In genomic region chr15:98993865-98994264, GRCm38 (mm10) we compare ENCODE assay signal across 8 mouse cellular contexts. TPM values are rescaled to one million over a fixed set of nuclear protein-coding genes. Genes with fewer than 3 reads are reported as not detected.
A peak's percentile ranks its signal among the peaks of the same experiment; 100 is the strongest.
DNase-seq lines count a peak whose midpoint lies in the region; ATAC-seq and TF ChIP-seq lines count a peak whose summit lies in the region.

No protein-coding gene starts in this region.

- WGBS in hindbrain, postnatal 0 days: under 1% methylated on average over 11 of the region's 11 CpGs

- H3K4me1 ChIP-seq in hindbrain, postnatal 0 days (ENCODE audit: insufficient read depth, low read length): peaks cover 28% of the 10 kb centered on the region

- intact Hi-C loops in left cerebral cortex, postnatal 10 days (cut with DNase I): no loop called here

- H3K9me3 ChIP-seq in hindbrain, postnatal 0 days (ENCODE audit: low read length): no peaks in the 10 kb centered on the region

- no peaks in the 10 kb centered on the region for H3K36me3 ChIP-seq in hindbrain, postnatal 0 days (ENCODE audit: insufficient read depth, low read length)

- peak; percentile 93 for TF ChIP-seq CTCF in hindbrain, postnatal 0 days (IDR thresholded peaks at IDR 0.05; ENCODE audit: low read depth)

- peak overlapping the region; percentile 61; the same call in 1 of the 2 replicates for H3K9ac ChIP-seq in hindbrain, postnatal 0 days (replicated peaks; ENCODE audit: low read length)

- DNase-seq in R1 (ENCODE audit: low read depth, low spot score): peak; percentile 95
- peak; percentile 93 to 96 for DNase-seq in cerebellum, postnatal 14 days
- peak; percentile 85 to 89 for DNase-seq in frontal cortex, postnatal 36 days (ENCODE audit: low spot score in 2 of 2)
- DNase-seq in hindbrain, postnatal 0 days (ENCODE audit: low spot score): peak; percentile 98
- peak; percentile 87 to 91 for DNase-seq in left cerebral cortex, postnatal 10 days (ENCODE audit: extremely low spot score in 1 of 2, low spot score in 2 of 2)
- peak; percentile 72 for DNase-seq in right cerebral cortex, postnatal 25 days
- DNase-seq in urinary bladder, postnatal 36 days (ENCODE audit: low spot score in 2 of 2): peak; percentile 75 to 89

- H3K27ac ChIP-seq in hindbrain, postnatal 0 days: peak overlapping the region; percentile 88; the same call in 1 of the 2 replicates

- ATAC-seq in hindbrain, postnatal 0 days: no peak
- peak; percentile 73 for ATAC-seq in megakaryocyte progenitor cell, adult 5-6 weeks (replicated peaks; ENCODE audit: poor library complexity)

- peak overlapping the region; percentile 60 for H3K4me2 ChIP-seq in hindbrain, postnatal 0 days (ENCODE audit: low read depth, low read length)

- no peaks in the 10 kb centered on the region for H3K27me3 ChIP-seq in hindbrain, postnatal 0 days (ENCODE audit: insufficient read depth, low read length)

- no peak overlapping the region for H3K4me3 ChIP-seq in hindbrain, postnatal 0 days (ENCODE audit: low read length)

RNA-seq across cellular contexts. Expression of gene Tuba1c, which starts 35.8 kb away (rescaled TPM):
- total RNA-seq in hindbrain, postnatal 0 days (2014; rRNA removed): 43.8 and 58.3 TPM in 2 replicates
- polyA plus RNA-seq in hindbrain, postnatal 0 days (2015; fragmentation: Nextera tagmentation; extraction: Ambion mirVana): 24.0 and 24.2 TPM in 2 replicates
- total RNA-seq in left cerebral cortex, postnatal 10 days (2021): 100 to 1,000 TPM; 255 to 292 TPM
- total RNA-seq in megakaryocyte progenitor cell, adult 5-6 weeks (2015): 187 and 190 TPM in 2 replicates
- total RNA-seq in megakaryocyte progenitor cell, adult 5-6 weeks (2017): 79.3 and 105 TPM in 2 replicates

RNA-seq across cellular contexts. Expression of gene Tuba1a, which starts 40.4 kb away (rescaled TPM):
- total RNA-seq in hindbrain, postnatal 0 days (2014; rRNA removed): 18,723 and 19,179 TPM in 2 replicates
- 11,647 and 12,500 TPM in 2 replicates for polyA plus RNA-seq in hindbrain, postnatal 0 days (2015; fragmentation: Nextera tagmentation; extraction: Ambion mirVana)
- 1,000 to 10,000 TPM; 4,375 to 4,691 TPM for total RNA-seq in left cerebral cortex, postnatal 10 days (2021)
- total RNA-seq in megakaryocyte progenitor cell, adult 5-6 weeks (2015): 30.3 and 33.5 TPM in 2 replicates
- total RNA-seq in megakaryocyte progenitor cell, adult 5-6 weeks (2017): 15.3 and 22.2 TPM in 2 replicates

RNA-seq across cellular contexts. Expression of gene Gm49450, which starts 40.5 kb away (rescaled TPM):
- 1,661 and 1,767 TPM in 2 replicates for total RNA-seq in hindbrain, postnatal 0 days (2014; rRNA removed)
- polyA plus RNA-seq in hindbrain, postnatal 0 days (2015; fragmentation: Nextera tagmentation; extraction: Ambion mirVana): not detected in 2 replicates
- not detected for total RNA-seq in left cerebral cortex, postnatal 10 days (2021)
- total RNA-seq in megakaryocyte progenitor cell, adult 5-6 weeks (2015): 0.69 and 1.1 TPM in 2 replicates
- not detected in 2 replicates for total RNA-seq in megakaryocyte progenitor cell, adult 5-6 weeks (2017)

RNA-seq across cellular contexts. Expression of gene Tuba1b, which starts 59.5 kb away (rescaled TPM):
- total RNA-seq in hindbrain, postnatal 0 days (2014; rRNA removed): 3,512 and 3,813 TPM in 2 replicates
- polyA plus RNA-seq in hindbrain, postnatal 0 days (2015; fragmentation: Nextera tagmentation; extraction: Ambion mirVana): 1,613 and 1,711 TPM in 2 replicates
- total RNA-seq in left cerebral cortex, postnatal 10 days (2021): 1,000 to 10,000 TPM in 1 of 2 experiments, 100 to 1,000 TPM in 1; 986 to 1,032 TPM
- 2,787 and 2,962 TPM in 2 replicates for total RNA-seq in megakaryocyte progenitor cell, adult 5-6 weeks (2015)
- 767 and 827 TPM in 2 replicates for total RNA-seq in megakaryocyte progenitor cell, adult 5-6 weeks (2017)

Comparison
In these comparisons a context has a peak if more than half of its experiments do, and no peak if none do; other contexts are left out.
1. RNA of gene Tuba1a, which starts 40.4 kb away (total RNA-seq): 18,723 to 19,179 TPM in hindbrain, postnatal 0 days and 4,375 to 4,691 TPM in left cerebral cortex, postnatal 10 days; 15.3 to 33.5 TPM in megakaryocyte progenitor cell, adult 5-6 weeks; every median in the first group is over 100 times any median in the second.
2. RNA of gene Gm49450, which starts 40.5 kb away (total RNA-seq): 1,661 to 1,767 TPM in hindbrain, postnatal 0 days; 0.69 to 1.1 TPM in megakaryocyte progenitor cell, adult 5-6 weeks and not detected in left cerebral cortex, postnatal 10 days; every median in the first group is over 100 times any median in the second.
3. Peak in every context shown above with its lines, with median percentiles within 50 percentile points of each other: DNase-seq.